ENCODE assay signal across 8 mouse cellular contexts in the genomic region with DNA sequence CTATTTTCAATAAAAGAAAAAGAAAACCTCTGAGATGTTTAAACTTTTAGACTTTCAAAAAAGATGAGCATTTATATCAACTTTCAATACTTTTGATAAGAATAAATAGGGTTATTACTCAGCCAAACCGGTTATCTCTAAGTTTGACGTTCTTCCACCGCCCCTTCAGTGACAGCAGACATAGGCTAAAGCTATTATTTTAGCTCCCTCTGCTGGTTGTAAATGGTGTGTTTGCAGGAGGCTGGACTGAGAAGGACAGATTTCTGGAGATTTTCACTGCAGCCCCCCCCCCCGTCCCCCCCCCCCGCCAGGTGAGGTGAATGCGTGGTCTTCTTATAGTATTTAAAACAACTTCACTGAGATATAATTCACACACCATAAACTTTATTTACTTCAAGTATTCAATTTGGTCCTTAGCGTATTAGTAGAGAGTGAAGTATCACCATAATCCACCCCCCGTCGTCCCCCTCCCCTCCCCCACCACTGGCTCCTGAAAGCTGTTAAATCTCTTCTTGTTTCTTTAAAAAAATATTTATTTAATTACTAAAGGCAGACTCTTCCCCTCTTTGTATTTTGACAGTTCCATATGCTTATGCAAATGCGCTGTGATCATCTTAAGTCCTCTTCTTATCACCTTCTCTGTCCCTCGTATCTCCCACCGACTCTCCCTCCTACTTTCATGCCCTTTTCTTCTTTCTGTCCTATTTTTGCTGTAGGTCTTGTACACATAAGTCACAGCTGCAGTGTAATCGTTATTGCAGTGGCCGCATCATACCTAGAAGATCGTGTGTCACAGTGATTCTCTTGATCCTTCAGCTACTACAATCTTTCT. TPM values are rescaled to one million over a fixed set of nuclear protein-coding genes. Genes with fewer than 3 reads are reported as not detected.
A peak's percentile ranks its signal among the peaks of the same experiment; 100 is the strongest.
DNase-seq lines count a peak whose midpoint lies in the region; ATAC-seq and TF ChIP-seq lines count a peak whose summit lies in the region.

No protein-coding gene starts in this region.

- H3K4me2 ChIP-seq in forebrain, embryonic 11.5 days (ENCODE audit: low read depth, low read length, severe bottlenecking) = peak overlapping the region; percentile 46
- peak overlapping the region; percentile 58 for H3K4me2 ChIP-seq in hindbrain, postnatal 0 days (ENCODE audit: low read depth, low read length)
- peak overlapping the region; percentile 59 for H3K4me2 ChIP-seq in limb, embryonic 13.5 days (replicated peaks)
- H3K4me2 ChIP-seq in neural tube, embryonic 12.5 days (replicated peaks) = peak overlapping the region; percentile 59

- no peaks in the 10 kb centered on the region for H3K9me3 ChIP-seq in forebrain, embryonic 11.5 days (ENCODE audit: control insufficient read depth, low read length)
- H3K9me3 ChIP-seq in hindbrain, postnatal 0 days (ENCODE audit: low read length) = no peaks in the 10 kb centered on the region
- H3K9me3 ChIP-seq in limb, embryonic 13.5 days = no peaks in the 10 kb centered on the region
- H3K9me3 ChIP-seq in neural tube, embryonic 12.5 days = no peaks in the 10 kb centered on the region

- no peak overlapping the region for H3K4me3 ChIP-seq in thymus, adult 2 months (ENCODE audit: control insufficient read depth, insufficient read depth, low read length)
- H3K4me3 ChIP-seq in forebrain, embryonic 11.5 days (ENCODE audit: low read depth, low read length) = peak overlapping the region; percentile 17; the same call in 1 of the 2 replicates
- H3K4me3 ChIP-seq in hindbrain, postnatal 0 days (ENCODE audit: low read length) = peak overlapping the region; percentile 28
- peak overlapping the region; percentile 19 for H3K4me3 ChIP-seq in limb, embryonic 13.5 days
- peak overlapping the region; percentile 22; the same call in 1 of the 2 replicates for H3K4me3 ChIP-seq in neural tube, embryonic 12.5 days

- H3K4me1 ChIP-seq in thymus, adult 2 months (replicated peaks; ENCODE audit: control insufficient read depth, insufficient read depth, low read length) = no peaks in the 10 kb centered on the region
- H3K4me1 ChIP-seq in forebrain, embryonic 11.5 days (replicated peaks; ENCODE audit: control insufficient read depth, insufficient read depth, low read length) = no peaks in the 10 kb centered on the region; the same call in 1 of the 2 replicates
- H3K4me1 ChIP-seq in hindbrain, postnatal 0 days (ENCODE audit: insufficient read depth, low read length) = no peaks in the 10 kb centered on the region
- peaks cover 8% of the 10 kb centered on the region; the same call in 1 of the 2 replicates for H3K4me1 ChIP-seq in limb, embryonic 13.5 days
- no peaks in the 10 kb centered on the region; the same call in 1 of the 2 replicates for H3K4me1 ChIP-seq in neural tube, embryonic 12.5 days

- no peak for TF ChIP-seq CTCF in thymus, adult 2 months (IDR thresholded peaks at IDR 0.05; ENCODE audit: borderline replicate concordance, control insufficient read depth, extremely low read depth, insufficient read depth, low read length, poor library complexity)
- peak; percentile 72 for TF ChIP-seq CTCF in hindbrain, postnatal 0 days (IDR thresholded peaks at IDR 0.05; ENCODE audit: low read depth)

- intact Hi-C loops in gastrocnemius, postnatal 36 days (cut with DNase I) = loop anchor here (5.0 to 10.0 kb wide), 3 partner anchors 183 to 290 kb away; no protein-coding TSS in a partner anchor

- H3K9ac ChIP-seq in forebrain, embryonic 11.5 days (ENCODE audit: low read length) = no peak overlapping the region
- H3K9ac ChIP-seq in hindbrain, postnatal 0 days (replicated peaks; ENCODE audit: low read length) = no peak overlapping the region
- H3K9ac ChIP-seq in limb, embryonic 13.5 days = no peak overlapping the region
- peak overlapping the region; percentile 13; the same call in 1 of the 2 replicates for H3K9ac ChIP-seq in neural tube, embryonic 12.5 days

- WGBS in thymus, adult 2 months = 22% methylated on average over 14 of the region's 15 CpGs
- 12% methylated on average over 13 of the region's 15 CpGs for WGBS in forebrain, embryonic 11.5 days
- 11% methylated on average over 14 of the region's 15 CpGs for WGBS in hindbrain, postnatal 0 days
- WGBS in limb, embryonic 13.5 days = 9% methylated on average over 14 of the region's 15 CpGs
- WGBS in neural tube, embryonic 12.5 days = 16% methylated on average over 14 of the region's 15 CpGs

- H3K36me3 ChIP-seq in thymus, adult 2 months (ENCODE audit: control insufficient read depth, insufficient read depth, low read length) = no peaks in the 10 kb centered on the region
- no peaks in the 10 kb centered on the region for H3K36me3 ChIP-seq in forebrain, embryonic 11.5 days (ENCODE audit: control insufficient read depth, insufficient read depth, low read length)
- H3K36me3 ChIP-seq in hindbrain, postnatal 0 days (ENCODE audit: insufficient read depth, low read length) = no peaks in the 10 kb centered on the region
- H3K36me3 ChIP-seq in limb, embryonic 13.5 days = no peaks in the 10 kb centered on the region
- H3K36me3 ChIP-seq in neural tube, embryonic 12.5 days = no peaks in the 10 kb centered on the region

- H3K27ac ChIP-seq in thymus, adult 2 months (ENCODE audit: control insufficient read depth, insufficient read depth, low read length) = no peak overlapping the region
- no peak overlapping the region for H3K27ac ChIP-seq in forebrain, embryonic 11.5 days (ENCODE audit: low read depth, low read length)
- no peak overlapping the region for H3K27ac ChIP-seq in hindbrain, postnatal 0 days
- no peak overlapping the region for H3K27ac ChIP-seq in limb, embryonic 13.5 days
- no peak overlapping the region for H3K27ac ChIP-seq in neural tube, embryonic 12.5 days

- DNase-seq in thymus, postnatal 0 days (ENCODE audit: low spot score) = peak; percentile 43
- no peak for DNase-seq in thymus, adult 2 months
- peak; percentile 32 for DNase-seq in c-Kit-positive CD71-negative TER-119-negative erythroid progenitor cells, embryonic 14.5 days (ENCODE audit: low read depth)
- no peak for DNase-seq in forebrain, embryonic 11.5 days (ENCODE audit: low spot score)
- DNase-seq in hindbrain, postnatal 0 days (ENCODE audit: low spot score) = peak; percentile 90
- no peak for DNase-seq in gastrocnemius, postnatal 36 days

- no peaks in the 10 kb centered on the region for H3K27me3 ChIP-seq in thymus, adult 2 months (ENCODE audit: control insufficient read depth, insufficient read depth, low read length)
- H3K27me3 ChIP-seq in forebrain, embryonic 11.5 days (ENCODE audit: control insufficient read depth, insufficient read depth, low read length) = no peaks in the 10 kb centered on the region
- H3K27me3 ChIP-seq in hindbrain, postnatal 0 days (ENCODE audit: insufficient read depth, low read length) = no peaks in the 10 kb centered on the region
- H3K27me3 ChIP-seq in limb, embryonic 13.5 days = peaks cover 9% of the 10 kb centered on the region; the same call in 1 of the 2 replicates
- no peaks in the 10 kb centered on the region for H3K27me3 ChIP-seq in neural tube, embryonic 12.5 days (replicated peaks)

- peak; percentile 89 for ATAC-seq in forebrain, embryonic 11.5 days (replicated peaks; ENCODE audit: low FRiP score)
- peak; percentile 90 for ATAC-seq in hindbrain, postnatal 0 days
- ATAC-seq in limb, embryonic 13.5 days (ENCODE audit: low FRiP score, low read depth) = peak; percentile 81; the same call in 1 of the 2 replicates
- peak; percentile 88 for ATAC-seq in neural tube, embryonic 12.5 days (ENCODE audit: low FRiP score, low read depth)

- TF ChIP-seq POLR2A in thymus, adult 2 months (IDR thresholded peaks at IDR 0.05; ENCODE audit: control insufficient read depth, extremely low read depth, insufficient read depth, low read length, poor library complexity) = no peak

RNA-seq across cellular contexts. Expression of gene Lgr5, which starts 30.1 kb away (rescaled TPM):
- polyA plus RNA-seq in thymus, postnatal 0 days (2015; fragmentation: Nextera tagmentation; extraction: Ambion mirVana) = 0.04 and 0.07 TPM in 2 replicates
- 0.08 and 0.15 TPM in 2 replicates for polyA plus RNA-seq in thymus, adult 2 months (2012; rRNA removed)
- polyA plus RNA-seq in forebrain, embryonic 11.5 days (2014; fragmentation: Nextera tagmentation; extraction: Ambion mirVana) = 0.81 and 0.94 TPM in 2 replicates
- 2.3 and 3.3 TPM in 2 replicates for total RNA-seq in hindbrain, postnatal 0 days (2014; rRNA removed)
- polyA plus RNA-seq in hindbrain, postnatal 0 days (2015; fragmentation: Nextera tagmentation; extraction: Ambion mirVana) = 2.6 and 3.0 TPM in 2 replicates
- 9.1 and 10.1 TPM in 2 replicates for polyA plus RNA-seq in limb, embryonic 13.5 days (2015; fragmentation: Nextera tagmentation; extraction: Ambion mirVana)
- polyA plus RNA-seq in neural tube, embryonic 12.5 days (2016; fragmentation: Nextera tagmentation; extraction: Ambion mirVana) = 4.8 and 5.8 TPM in 2 replicates
- under 1 TPM in 1 of 2 experiments, not detected in 1; 0.05 TPM for total RNA-seq in gastrocnemius, postnatal 36 days (2021)

RNA-seq across cellular contexts. Expression of gene A930009A15Rik, which starts 47.9 kb away (rescaled TPM):
- polyA plus RNA-seq in thymus, postnatal 0 days (2015; fragmentation: Nextera tagmentation; extraction: Ambion mirVana) = not detected in 2 replicates
- not detected in 2 replicates for polyA plus RNA-seq in thymus, adult 2 months (2012; rRNA removed)
- not detected in 2 replicates for polyA plus RNA-seq in forebrain, embryonic 11.5 days (2014; fragmentation: Nextera tagmentation; extraction: Ambion mirVana)
- total RNA-seq in hindbrain, postnatal 0 days (2014; rRNA removed) = 1.3 TPM in 1 of 2 replicates, not detected in the other
- 4.0 and 5.0 TPM in 2 replicates for polyA plus RNA-seq in hindbrain, postnatal 0 days (2015; fragmentation: Nextera tagmentation; extraction: Ambion mirVana)
- 0.32 TPM in 1 of 2 replicates, not detected in the other for polyA plus RNA-seq in limb, embryonic 13.5 days (2015; fragmentation: Nextera tagmentation; extraction: Ambion mirVana)
- 0.25 and 0.95 TPM in 2 replicates for polyA plus RNA-seq in neural tube, embryonic 12.5 days (2016; fragmentation: Nextera tagmentation; extraction: Ambion mirVana)
- not detected for total RNA-seq in gastrocnemius, postnatal 36 days (2021)

Comparison
In these comparisons a context has a peak if more than half of its experiments do, and no peak if none do; other contexts are left out.
1. DNase-seq: peak in thymus, postnatal 0 days (single experiment), c-Kit-positive CD71-negative TER-119-negative erythroid progenitor cells, embryonic 14.5 days (single experiment) and hindbrain, postnatal 0 days (single experiment); none in thymus, adult 2 months (single experiment), forebrain, embryonic 11.5 days (single experiment) and gastrocnemius, postnatal 36 days (0 of 2).
2. Peak in every context shown above with its lines, with median percentiles within 50 percentile points of each other: ATAC-seq and H3K4me2 ChIP-seq.